Mouse (Mus musculus) ovary, adult 18-20 months (tissue): ENCODE measurements around the gene Bptf.
"Not testable (repeated sequence)": the region's sequence is repeated elsewhere in the genome, so short reads cannot be mapped to it uniquely, and the experiment has no call there.

ENCODE experiments used
- DNase-seq: peaks from one replicate; pipeline ENCODE4 v3.0.0; 2022; ENCODE audit warnings: low spot score, mixed read lengths

Gene Bptf

GRCm38 (mm10) chr11:107117789-107118188, 14.1 kb downstream of the Bptf start:
- DNase-seq = no peak

- no peak for DNase-seq
Measured at GRCm38 (mm10) chr11:107113881-107114557, 17.9 kb downstream of the Bptf start.

DNA sequence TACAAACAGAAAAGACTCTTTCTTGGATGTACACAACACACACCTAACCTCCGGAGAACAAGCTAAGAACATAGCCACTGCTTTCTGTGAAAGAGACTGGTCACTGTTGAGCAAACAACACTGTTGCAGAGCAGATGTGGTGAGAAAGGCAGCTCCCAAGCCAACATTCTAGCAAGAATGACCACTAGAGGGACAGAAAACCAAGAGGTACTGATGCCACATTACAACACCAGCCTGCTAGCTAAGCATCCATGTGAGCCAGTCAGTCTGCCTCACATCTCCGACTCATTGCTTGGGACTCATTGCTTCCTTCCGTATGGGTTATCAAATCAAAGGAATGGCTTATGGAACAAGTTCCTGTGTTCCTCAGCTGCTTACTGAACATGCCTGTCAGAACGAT, 18.8 kb downstream of the Bptf start:
- no peak for DNase-seq

DNA sequence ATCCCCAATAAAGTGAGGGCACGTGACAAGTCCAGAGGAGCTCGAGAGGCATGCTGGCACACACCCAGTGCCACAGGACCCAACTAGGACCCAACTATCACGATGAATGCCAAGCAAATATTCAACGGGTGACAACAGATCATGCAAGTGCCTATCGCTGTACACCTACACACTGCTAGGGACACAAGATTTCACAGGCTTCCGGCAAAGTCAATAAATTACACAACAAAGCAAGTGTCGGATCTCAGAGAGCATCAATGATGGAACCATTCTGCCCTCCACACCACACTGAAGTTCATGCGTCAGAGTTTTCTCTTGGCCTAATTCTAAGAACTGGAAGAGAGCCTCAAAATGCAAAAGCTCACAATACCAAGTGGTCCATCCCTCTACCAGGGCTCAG, 22.3 kb downstream of the Bptf start:
- no peak for DNase-seq

- DNase-seq = no peak
Measured at GRCm38 (mm10) chr11:107108892-107109291, 23.0 kb downstream of the Bptf start.

DNA sequence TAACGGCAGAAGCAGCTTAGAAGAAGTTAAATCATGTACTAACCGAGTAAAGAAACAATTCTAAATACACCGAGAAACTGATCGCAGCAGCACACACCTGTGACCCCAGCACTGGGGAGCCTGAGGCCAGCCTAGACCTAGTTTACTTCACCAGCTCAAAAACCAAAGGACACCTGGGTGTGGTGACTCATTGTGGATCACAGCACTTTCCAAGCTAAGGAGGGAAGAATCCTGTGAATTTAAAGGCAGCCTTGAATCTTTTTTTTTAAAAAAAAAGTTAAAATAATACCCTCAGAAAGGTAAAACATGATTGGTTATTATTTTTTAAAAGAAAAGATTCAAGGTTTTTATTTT, 24.2 kb downstream of the Bptf start:
- no peak for DNase-seq

DNA sequence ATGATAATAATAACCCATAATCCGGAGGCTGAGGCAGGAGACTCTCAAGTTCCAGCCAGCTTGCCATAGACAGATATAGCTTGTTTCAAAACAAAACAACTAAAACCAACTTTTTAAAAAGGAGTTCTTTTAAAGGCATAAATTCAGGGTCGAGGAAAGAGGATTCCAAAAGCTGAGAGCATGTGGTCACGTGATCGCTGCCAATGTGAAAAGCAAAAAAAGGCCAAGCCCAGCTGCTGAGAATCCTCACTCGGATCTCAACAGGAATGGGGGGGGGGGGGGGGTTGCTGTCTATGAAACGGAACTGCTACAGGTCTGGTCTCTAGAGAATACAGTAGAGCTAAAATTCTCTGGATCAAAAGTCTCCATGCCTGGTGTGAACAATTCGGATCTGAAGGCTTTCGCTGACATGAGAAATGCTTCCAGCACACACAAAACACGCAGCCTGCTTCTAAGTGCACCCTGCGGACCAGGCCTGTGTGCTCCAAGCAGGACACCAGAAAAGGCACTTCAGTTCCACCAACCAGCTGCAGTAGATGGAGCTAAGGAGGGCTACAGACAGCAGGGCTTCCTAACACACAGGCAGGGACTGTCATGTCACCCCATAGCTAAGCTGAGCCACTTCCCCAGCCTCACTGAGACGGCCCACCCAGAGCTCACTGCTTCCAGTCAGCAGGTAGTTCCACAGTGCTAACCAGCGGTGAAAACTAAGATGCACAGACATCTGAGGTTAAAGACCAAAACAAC, 24.8 kb downstream of the Bptf start:
- no peak for DNase-seq

- no peak for DNase-seq
Measured at GRCm38 (mm10) chr11:107106461-107106860, 25.5 kb downstream of the Bptf start.

GRCm38 (mm10) chr11:107105227-107105626, 26.7 kb downstream of the Bptf start:
- DNase-seq = no peak

DNA sequence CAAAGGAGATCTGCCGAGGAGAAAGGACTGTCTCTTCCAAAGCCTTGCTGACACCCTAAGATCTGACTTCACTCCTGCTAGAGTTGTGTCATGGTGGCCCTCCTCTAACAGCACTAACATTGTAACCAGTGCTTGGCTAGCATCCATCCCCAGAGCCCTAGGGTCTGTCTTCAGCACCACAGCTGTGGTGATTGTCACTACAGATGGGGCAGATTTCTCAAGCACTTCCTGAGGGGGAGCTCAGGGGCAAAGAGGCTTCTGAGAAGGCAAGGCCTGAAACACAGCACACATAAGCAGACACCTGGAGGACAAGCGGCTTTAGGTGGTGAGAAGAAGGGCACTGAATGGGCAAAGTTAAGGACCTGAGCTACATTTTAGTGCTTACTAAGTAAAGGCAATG, 28.2 kb downstream of the Bptf start:
- DNase-seq = no peak

- DNase-seq = no peak
Measured at GRCm38 (mm10) chr11:107103224-107103589, 28.7 kb downstream of the Bptf start.

GRCm38 (mm10) chr11:107102465-107103223, 29.3 kb downstream of the Bptf start:
- DNase-seq = no peak

DNA sequence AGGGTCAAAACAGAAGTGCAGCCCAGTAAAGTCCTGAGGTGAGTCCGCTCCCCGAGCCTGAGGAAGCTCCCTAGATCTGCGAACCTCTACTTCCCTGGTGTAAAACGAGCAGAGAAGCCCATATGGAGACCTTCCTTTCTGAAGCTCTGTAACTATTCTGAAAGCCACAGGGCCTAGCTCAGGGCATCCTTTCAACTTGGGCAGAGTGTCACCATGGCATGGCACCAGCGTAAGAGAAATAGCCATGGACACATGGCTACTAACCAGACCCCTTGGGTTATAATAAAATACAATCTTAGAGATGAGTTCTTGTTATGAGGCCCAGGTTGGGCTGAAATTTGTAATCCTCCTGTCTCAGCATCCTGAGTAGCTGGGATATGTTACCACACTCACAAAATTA, 35.0 kb downstream of the Bptf start:
- DNase-seq = no peak

DNA sequence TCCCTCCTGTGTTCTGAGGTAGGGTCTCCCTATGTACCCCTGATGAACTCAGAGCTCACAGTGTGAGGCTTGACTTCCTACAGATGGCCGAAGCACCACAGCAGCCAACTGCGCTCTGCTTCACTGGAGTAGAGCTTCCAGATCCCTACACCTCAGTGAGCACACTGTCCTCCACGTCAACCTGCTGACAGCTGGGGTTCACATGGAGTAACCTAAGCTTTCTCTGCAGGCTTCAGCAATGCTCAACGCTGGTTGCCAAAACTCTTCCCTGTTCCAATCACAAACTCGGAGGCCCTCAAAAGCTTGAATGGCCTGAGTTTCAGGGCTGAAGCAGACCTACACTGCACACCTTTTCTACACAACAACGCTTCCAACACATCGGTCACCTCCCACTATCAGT, 38.1 kb downstream of the Bptf start:
- no peak for DNase-seq

- DNase-seq = no peak
Measured at GRCm38 (mm10) chr11:107092637-107093036, 39.3 kb downstream of the Bptf start.

GRCm38 (mm10) chr11:107085866-107086265, 46.1 kb downstream of the Bptf start:
- DNase-seq = no peak

DNA sequence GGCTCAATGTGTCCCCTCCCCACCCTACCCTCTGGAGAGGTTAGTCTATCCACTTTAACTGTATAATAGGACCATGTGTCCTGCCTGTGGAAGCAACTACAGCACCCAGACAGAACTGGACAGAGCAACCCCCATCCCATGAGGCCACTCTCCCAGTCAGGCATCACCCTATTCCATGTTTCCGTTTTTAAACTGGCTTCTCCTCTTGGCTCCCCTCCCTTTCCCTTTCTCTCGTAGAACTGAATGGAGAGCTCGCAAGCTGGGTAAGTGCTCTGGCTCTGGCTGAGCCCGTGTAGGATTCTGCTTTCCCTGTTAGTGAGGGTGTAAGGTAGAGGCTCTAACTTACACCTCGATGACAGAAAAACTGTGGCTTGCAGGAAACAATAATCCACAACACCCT, 48.4 kb downstream of the Bptf start:
- DNase-seq = no peak

DNA sequence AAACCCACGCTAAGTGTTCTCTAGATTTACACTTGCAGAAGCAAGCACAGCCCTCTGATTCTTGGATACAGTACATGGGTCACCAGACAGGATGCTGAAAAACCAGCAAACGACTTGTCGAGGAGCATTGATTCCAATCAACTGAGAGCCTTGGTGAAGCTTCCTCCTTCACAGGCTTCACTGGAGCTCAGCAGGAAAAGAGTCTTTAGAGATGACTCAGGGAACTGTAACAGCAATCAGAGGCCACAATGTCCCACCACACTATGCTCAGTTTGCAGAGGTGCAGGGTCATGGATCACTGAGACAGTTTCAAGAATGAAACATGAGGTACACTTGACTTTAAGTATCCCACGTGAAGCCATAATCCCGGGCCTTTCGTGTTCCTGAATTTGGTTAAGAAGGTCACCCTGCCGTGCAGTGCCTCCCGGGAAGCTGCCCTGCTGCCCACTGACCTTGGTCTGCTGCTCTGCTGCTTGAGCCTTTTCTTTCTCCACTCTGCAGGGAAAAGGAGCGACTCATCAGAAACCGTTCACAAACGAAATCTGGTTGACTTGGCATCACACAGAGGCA, 66.6 kb downstream of the Bptf start:
- DNase-seq = no peak

DNA sequence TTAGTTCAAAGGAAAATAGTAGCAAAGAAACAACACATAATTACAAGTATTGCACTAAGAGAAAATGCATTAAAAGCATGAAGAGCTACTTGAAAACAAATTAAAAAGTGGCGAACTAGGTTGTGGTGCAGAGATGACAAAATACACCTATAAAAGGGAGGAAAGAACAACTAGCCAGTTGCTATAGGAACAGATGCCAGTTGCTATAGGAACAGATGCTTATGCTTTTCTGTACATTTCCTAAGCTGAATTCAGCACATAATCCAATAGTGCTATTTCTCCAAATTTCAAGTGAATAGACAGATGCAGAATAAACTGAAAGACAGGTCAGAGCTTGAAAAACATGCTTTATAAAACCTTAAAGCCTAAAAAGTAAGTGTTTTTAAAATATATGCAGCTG, 67.3 kb downstream of the Bptf start:
- DNase-seq = no peak

DNA sequence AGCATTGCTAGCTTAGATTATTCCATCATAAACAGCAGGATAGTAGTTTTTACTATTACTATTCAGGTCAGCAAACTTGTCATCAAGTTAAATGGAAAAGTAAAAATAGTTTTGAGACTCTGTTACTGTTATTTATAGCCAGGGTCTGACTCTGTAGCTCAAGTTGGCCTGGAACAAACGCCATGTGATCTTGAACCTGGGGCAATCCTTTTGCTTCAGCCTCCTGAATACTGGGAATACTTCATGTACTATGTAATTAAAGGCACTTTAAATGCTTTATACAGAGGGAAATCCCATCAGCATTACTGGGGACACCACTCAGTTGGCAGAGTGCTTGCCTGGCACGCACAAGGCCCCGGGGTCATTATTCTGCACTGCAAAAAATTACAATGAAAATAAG, 68.9 kb downstream of the Bptf start:
- DNase-seq = no peak

GRCm38 (mm10) chr11:107060941-107061340, 71.0 kb downstream of the Bptf start:
- DNase-seq = no peak

DNA sequence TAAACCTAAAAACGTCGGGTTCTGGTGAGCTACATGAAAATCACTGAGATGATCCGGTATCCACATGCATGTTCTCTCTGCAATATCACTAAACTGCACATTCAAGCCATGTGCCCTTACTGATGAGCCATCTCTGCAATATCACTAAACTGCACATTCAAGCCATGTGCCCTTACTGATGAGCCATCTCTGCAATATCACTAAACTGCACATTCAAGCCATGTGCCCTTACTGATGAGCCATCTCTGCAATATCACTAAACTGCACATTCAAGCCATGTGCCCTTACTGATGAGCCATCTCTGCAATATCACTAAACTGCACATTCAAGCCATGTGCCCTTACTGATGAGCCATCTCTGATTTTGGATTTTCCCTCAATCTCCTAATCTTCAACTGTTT, 72.3 kb downstream of the Bptf start:
- not testable (repeated sequence) for DNase-seq

DNA sequence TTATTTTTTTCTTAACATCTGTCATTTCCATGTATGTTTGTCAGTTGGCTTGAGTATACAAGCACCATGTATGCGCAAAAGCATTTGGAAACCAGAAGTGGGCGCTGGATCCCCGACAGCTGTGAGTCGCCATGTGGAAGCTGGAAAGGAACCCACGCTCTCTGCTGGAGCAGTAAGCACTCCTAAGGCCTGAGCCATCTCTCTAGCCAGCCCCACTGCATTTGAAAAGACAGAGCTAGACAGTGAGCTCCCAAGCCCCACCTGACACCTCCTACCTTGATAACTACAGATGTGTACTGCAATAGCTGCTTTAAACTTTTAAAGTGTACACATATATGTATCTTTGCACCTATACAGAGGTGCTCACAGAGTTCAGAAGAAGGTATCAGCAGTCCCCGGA, 74.5 kb downstream of the Bptf start:
- no peak for DNase-seq
